Mouse (Mus musculus) testis, postnatal 14 days (tissue): ENCODE measurements at regions not wholly inside any gene's neighbourhood (a gene's known extent, or its start where the extent isn't known, plus 50 kb on each side); places are given as distances from the start of the nearest gene placed in this dataset.
A peak's percentile ranks its signal among the peaks of the same experiment; 100 is the strongest.
"Not testable (repeated sequence)": the region's sequence is repeated elsewhere in the genome, so short reads cannot be mapped to it uniquely, and the experiment has no call there.

Source experiments
- DNase-seq: peaks from one replicate; pipeline ENCODE4 v3.0.0; 2021; ENCODE audit warnings: low spot score

DNA sequence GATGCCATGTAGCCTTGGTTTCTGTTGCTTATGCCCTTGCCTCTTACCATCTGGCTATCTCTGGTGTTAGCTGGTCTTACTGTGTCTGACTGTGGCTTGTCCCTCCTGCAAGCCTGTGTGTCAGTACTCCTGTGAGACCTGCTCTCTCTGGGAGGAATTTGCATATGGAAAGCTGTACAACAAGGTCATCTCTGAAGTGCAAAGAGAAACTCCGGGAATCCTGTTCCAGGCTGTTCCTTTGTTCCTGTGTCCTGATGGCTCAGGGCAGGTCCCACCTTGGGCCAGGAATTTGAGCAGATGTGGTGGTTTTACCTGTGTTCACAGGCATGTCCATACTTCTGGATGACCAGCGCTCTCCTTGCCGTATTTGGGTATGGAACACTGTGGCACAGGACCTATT lies 218.6 kb upstream of the Nsun6 start:
- no peak for DNase-seq

DNA sequence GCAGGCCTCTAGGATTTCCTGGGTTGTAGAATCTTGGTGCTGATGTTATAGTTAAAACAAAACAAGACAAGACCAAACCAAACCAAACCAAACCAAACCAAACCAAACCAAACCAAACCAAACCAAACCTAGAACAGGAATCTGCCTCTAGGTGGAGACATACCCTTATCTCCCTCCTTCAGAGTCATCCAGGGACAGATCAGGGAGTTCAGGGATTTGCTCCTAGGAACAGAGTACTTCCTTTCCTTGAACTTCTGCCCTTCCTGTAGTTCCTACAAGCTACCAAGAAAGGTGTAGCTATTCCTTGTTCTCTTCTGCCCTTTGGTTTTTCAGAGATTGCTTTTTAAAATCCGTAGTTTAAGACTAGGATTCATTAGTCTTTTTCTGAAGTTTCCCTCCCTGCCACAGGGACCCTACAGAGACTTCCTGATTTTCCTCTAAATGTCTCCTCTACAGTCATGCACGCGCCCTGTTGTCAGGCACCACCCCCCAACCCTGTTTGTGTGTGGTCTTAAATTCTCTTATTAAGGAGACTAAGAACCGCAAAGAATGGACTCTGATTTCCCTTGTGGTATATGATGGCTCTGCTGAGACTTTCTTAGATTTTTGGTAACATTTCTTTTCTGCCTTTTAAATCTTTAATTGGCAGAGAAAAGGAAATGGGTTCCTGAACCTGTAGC lies 205.8 kb upstream of the Nsun6 start:
- no peak for DNase-seq

DNA sequence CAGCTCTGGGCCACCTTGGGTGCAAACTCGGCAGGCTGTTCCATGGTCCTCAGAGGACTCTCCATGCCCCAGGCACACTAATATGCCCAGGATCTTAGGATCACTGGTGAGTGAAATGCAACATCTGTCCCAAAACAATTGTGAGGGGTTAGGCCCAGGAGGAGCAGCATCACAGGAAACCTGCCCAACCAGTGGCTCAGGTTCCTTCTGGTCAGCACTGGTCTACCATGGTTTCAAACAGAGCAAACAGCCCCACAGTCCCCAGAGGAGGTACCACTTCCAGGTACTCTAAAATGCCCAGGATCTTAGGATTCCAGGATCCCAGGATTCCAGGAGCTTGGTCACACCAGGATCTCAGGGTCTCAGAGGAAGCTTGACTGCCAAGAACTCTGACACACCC lies 187.4 kb upstream of the Nsun6 start:
- not testable (repeated sequence) for DNase-seq

DNA sequence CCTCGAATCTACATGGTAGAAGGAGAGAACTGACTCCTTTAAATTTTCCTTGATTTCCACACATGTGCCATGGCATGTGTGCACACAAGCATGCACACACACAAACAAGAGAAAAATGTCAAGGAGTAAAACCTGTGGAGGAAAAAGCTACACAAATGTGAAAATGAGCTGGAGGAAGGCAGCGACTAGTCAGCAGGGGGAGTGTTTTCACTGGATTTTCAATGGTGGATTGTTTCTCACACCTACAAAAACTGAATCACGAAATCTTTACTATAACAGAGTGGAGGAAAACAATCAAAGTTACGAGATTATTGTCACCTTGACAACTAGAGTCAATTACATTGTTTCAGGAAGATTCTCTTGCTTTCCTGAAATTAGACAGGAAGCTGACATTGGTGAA lies 167.0 kb upstream of the Nsun6 start:
- DNase-seq, result no peak

DNA sequence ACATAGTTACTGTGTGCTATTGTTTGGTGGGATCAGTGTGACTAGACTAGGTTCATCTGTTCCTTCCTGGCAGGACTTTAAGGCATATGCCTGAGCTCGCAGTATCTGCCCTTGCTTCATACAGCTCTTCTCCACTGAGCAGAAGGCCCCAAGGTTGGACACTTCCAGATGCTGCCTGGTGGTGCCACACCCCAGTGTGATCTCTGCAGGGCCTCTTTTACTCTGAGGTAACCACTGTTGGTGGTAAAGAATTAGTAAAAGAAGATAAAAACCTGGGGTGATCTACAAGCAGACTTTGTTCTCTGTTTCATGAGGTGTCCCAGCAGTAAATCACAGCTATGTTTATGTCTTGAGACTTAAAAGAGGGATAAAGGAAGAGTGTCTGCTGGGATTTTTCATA lies 133.2 kb upstream of the Nsun6 start:
- no peak for DNase-seq

DNA sequence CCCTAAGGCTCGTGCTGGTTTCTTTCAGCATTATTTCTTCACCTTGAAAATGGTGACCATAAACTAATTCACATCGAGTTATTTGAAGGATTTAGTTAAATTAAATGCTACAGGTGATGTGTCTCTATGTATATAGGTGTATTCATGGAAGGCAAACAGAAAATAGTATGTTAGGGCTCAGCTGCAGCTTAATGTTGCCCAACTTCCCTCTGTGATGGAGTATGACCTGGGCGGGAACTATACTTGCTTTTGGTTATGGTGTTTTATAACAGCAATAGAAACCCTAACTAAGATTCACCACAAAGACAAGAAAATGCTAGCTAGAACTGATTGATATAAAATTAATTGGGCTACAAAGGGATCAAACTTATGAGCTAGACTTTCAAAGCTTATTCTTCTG lies 126.1 kb upstream of the Nsun6 start:
- no peak for DNase-seq

DNA sequence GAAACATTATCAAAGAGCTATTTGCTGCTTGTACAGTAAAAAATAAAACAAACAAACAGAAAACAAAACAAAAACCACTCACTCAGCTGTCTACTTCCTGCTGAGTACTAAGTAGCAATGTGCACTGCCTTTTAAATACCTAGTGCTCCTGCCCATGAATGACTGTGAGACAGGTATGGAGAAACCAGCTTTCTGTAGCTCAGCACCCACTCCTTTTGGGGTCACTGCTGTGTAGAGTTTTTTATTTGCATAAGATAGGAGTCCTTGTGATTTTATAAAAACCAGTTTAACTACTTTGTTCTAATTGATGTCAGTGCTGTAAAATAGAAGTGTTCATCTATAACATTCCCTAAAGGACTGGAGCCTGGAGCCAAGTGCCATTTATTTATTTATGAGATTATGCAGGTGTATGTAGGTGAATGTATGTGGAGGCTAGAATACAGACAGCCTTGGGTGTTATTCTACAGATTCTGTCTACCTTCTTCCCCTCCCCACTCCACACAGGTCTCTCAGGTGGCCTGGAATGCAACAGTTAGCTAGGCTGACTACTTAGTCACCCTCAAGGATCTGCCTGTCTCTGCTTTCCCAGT lies 111.7 kb upstream of the Nsun6 start:
- DNase-seq, result no peak

DNA sequence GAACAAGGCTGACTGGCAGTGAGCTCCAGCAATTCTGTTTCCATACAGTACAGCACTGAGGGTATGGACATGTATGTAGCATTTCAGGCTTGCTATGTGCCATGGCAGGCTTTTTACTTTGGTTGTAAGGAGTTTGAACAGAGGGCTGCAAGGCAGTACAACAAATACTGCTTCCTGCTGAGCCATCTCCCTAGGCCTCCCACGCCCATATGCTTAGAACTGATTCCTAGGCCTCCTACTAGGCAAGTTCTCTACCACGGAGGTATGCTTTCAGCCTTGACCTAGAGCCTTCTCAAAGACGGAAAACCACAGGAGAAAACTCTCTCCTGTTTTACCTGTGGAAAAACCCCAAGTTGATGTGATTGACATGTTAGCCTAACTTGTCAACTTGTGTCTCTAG lies 111.0 kb upstream of the Nsun6 start:
- DNase-seq, result no peak

DNA sequence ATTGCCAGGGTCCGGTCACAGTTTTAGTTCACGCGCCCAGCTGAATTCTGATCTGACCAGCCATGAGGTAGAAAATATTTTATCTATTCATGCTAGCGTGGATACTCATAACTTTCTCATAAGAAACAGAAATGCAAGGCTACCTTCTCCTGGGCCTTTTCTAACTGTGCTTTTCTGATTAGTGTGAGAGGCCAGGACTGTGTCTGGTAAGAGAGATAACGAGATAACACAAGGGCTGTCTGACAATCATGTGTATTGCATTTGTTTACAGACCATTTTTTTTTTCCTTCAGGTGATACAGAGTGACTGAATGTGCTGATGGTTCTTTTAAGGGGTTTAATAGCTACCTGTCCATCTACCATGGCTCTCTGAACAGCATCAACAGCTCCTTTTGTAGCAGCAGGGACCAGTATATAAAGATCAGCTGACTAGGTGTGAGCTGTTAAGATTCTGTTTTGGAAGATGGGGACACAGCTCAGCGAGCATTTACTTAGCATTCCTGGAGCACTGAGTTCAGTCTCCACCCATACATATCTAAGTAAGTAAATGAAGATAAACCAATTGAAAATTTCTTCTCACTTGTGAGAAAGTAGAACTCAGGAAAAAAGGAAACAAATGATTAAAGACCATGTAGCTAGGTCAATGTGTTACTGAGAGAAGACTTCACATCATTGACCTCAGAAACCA lies 109.0 kb upstream of the Nsun6 start:
- no peak for DNase-seq

DNA sequence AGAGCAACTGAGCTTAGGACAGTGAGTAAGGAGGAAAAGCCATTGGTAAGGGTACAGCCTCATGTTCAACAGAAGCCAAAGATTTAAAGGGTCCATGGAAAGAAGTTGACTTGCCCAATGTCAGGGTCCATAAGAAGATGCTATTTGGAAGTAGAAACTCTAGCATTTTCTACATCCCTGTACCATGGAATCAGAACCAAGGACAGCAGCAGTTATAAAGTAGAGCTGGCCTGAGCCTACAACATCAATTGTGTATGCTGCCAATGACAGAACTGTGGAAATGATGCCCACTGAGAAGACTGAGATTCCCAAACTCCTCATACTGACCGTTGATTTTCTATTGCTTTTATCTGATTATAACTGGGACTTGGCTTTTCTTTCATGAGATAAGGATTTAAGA lies 107.0 kb upstream of the Nsun6 start:
- DNase-seq, result no peak

DNA sequence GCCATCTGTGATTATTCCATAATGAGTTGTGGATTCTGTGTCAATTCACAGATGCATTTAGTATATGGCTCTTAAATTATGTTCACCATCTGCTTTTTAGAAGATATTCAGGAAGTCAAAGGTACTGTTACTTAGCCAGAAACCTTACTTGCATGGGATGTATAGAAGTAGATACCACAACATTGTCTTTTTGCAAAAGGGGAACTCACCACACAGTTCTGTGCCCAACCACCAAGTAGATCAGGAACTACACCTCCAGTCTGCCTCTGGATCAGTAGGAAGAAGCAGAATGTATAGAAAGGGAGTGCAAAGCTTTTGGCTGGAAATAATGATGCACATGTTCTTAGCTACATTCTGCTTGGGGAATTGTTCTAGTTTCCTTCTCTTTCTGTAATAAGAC lies 102.8 kb upstream of the Nsun6 start:
- no peak for DNase-seq

DNA sequence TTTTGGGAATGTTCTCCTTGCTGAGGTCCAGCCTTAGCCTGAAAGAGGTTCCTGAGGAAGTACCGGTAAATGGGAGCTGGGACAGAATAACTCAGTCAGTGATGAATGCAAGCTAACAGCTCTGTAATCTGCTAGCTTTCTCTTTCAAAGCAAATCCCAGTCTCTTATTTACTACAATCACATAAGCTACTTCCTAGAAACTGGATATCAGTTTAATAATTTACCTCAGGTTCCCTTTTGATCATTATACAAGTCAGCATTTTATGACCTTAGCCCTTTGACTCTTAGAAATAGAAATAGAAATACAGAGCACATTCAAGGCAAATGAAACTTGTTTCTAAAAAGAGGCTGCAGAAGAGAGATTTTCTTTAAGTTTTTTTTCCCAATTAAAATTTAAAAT lies 96.0 kb upstream of the Nsun6 start:
- no peak for DNase-seq

DNA sequence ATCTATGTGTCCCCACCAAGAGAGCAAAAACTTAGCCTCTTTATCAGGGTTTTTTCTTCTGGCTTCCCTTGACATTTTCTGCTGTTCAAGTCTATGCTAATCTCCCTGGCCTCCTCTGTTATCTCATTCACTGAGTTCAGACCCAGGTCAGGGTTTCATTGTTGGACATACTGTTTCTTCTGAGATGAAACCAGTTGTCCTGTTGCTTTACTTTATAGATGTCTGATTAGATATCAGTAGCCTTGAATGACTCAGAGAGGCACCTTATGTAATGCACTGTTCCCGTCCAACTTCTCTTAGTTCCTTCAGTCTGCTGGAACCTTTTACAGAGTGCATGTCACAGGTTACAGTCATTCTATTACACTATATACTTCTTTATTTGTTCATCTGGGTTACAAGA lies 93.5 kb upstream of the Nsun6 start:
- peak; percentile 4 for DNase-seq

DNA sequence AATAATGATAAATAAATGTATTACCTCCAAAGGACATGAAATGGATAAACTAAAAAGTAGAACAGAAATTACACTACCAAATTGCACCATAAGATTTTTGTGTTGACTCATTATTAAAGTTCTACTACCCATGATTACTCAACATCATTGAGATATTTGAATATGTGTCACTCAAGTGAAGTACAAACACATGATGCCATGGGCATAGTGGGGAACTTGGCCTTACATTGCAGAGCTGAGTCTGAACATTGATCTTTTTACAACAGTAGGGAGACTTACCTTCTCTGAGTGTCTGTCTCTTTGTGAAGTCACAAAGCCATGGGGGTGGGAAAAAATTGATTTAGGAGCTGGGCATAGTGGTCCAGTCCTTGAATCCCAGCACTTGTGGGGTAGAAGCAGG lies 92.1 kb upstream of the Nsun6 start:
- no peak for DNase-seq

DNA sequence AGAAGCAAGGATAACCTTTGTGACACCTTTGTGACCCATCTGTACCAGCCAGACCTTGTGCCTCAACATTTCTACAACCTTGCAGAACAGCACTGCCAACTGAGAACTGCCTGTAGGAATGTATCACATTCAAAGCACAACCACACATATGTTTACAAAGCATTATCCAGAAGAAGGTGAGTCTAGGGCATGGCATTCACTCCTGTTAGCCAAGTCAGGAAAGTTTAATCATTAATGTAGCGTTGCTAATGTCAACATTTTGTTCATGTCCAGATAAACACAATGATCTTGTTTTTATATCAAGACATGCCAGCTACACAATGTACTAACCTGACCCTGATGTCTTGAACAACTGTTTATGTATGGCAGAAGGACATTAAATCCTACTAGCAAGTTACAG lies 91.5 kb upstream of the Nsun6 start:
- no peak for DNase-seq

DNA sequence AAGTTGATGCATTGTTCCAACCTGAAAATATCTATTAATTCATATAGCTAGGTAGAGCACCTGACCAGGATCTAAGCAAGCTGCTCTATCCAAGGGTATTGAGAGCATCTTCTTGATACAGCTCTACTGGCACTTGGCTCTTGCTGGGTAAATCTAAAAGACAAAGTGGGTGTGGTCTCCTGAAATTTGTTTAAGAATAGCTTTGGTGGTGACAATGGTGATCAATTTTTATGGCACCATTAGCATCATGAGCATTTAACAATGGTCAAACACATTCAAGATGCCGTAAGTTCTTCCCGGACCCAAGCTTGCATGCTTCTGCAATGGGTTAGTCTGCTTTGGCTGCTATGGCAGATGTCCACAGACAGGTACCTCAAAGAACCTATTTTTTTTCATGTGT lies 89.9 kb upstream of the Nsun6 start:
- no peak for DNase-seq

DNA sequence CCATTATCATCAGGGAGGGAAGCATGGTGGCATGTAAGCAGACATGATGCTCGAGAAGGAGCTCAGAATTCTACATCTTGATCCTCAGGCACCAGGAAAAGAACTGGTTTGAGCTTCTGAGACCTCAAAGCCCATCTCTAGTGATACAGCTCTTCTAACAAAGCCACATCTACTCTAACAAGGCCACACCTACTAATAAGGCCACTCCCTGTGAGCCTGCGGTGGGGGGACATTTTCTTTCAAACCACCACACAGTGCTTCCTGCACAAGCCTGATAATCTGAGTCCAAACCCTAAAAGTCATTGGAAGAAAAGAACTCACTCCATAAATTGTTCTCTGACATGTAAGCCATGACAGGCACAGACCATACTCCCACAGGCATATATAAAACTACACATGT lies 85.0 kb upstream of the Nsun6 start:
- no peak for DNase-seq
